Mouse (Mus musculus) embryo, embryonic 10 days (tissue): ENCODE results near the gene Ikbkg.
"Not testable (repeated sequence)": the region's sequence is repeated elsewhere in the genome, so short reads cannot be mapped to it uniquely, and the experiment has no call there.

Source experiments
- DNase-seq: peaks from one replicate; pipeline ENCODE4 v3.0.0-alpha.2; 2015; ENCODE audit warnings: low spot score

Ikbkg gene

GRCm38 (mm10) chrX:74451157-74451912 is 58.2 kb downstream of the Ikbkg start:
- no peak for DNase-seq

GRCm38 (mm10) chrX:74452773-74453172 is 59.7 kb downstream of the Ikbkg start:
- peak; percentile 46 for DNase-seq

- DNase-seq = not testable (repeated sequence)
These were observed 88.3 kb downstream of the Ikbkg start, which contains the start of gene Gm6880 for GRCm38 (mm10) chrX:74481349-74481885. Gene Gm6880 (minus strand): TSS chrX:74481399.

- no peak for DNase-seq
These were observed 104.0 kb downstream of the Ikbkg start for GRCm38 (mm10) chrX:74497131-74497530.
